Mouse (Mus musculus): ENCODE measurements around the gene 1500011B03Rik. TPM values are rescaled to one million over a fixed set of nuclear protein-coding genes. Genes with fewer than 3 reads are reported as not detected.
A peak's percentile ranks its signal among the peaks of the same experiment; 100 is the strongest.
"Not testable (repeated sequence)": the region's sequence is repeated elsewhere in the genome, so short reads cannot be mapped to it uniquely, and the experiment has no call there.

1500011B03Rik gene
- polyA plus RNA-seq (2015; fragmentation: Nextera tagmentation; extraction: Ambion mirVana): 270 and 271 TPM in 2 replicates

DNA sequence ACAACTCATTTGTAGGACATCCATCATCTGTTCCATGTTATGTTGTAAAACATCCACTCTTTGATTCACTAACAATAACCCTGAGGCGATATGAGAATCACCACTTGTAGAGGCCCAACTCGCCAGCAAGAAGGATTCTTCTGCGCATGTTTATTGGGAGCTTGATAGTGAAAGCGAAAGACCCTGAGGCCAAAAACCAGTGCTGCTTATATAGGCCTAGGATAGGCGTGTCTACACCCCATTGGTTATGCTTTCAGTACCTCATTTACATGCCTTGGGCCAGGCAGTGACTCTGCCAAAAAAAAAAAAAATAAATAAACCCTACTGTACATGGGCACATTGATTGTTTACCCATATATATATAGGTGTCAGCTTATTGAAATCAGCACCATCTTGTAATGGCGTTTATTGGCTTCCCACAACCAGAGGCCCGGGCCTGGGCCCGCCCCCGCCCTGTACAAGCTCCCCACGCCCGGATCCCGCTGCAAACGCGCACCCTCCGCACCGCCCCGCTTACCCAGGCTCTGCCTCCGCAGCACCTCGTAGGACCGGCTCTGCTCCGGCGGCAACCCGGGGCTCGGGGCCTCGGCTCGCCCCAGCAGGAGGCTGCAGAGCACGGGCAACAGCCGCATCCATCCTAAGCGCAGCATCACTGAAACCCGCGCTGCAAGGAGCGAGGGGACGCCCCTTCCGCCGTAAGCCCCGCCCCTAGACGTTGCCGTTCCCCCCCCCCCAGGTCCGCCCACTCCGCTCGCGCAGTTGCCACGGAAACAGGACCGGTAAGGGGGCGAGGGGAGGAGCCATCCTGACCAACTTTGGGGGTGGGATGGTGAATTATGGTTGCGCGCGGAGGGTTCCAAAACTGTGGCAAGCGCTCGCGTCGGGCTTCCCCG, at the start of gene 1500011B03Rik:
1500011B03Rik (minus strand) TSS at position 673 of the 893 bp plus-strand sequence.
- Histone ChIP-seq H3K36me3 (replicated peaks) (no peaks in the 10 kb centered on the region), H3K9ac (peak within 1 kb of the TSS; percentile 78), H3K27ac (peak within 1 kb of the TSS; percentile 81), H3K27me3 (replicated peaks) (no peaks in the 10 kb centered on the region), H3K4me1 (no peaks in the 10 kb centered on the region), H3K4me2 (peak within 1 kb of the TSS; percentile 48), H3K9me3 (no peaks in the 10 kb centered on the region), H3K4me3 (peak within 1 kb of the TSS; percentile 60)
- peak; percentile 90 for ATAC-seq (replicated peaks)
- WGBS: 7% methylated on average over 53 of the region's 53 CpGs

DNA sequence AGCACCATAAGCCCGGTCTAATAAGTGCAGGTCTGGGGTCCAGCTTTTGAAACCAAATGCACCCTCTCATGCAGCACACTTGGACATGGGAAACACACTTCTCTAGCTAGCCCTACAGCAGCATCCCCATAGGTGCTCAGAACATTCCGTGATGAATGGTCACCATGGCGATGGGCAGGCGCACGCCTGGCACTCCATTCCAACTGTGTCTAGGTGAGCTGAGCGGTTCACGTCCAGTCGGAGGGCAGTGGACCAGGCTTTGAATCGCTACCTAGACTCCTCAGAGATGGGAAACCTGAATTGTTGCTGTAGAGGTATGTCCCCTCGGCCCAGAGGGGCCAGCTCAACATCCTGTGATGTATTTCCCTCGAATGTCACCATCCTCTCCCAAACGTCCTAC, 42.0 kb upstream of the 1500011B03Rik start:
- WGBS: 82% methylated on average over 12 of the region's 12 CpGs
- H3K4me1 ChIP-seq: no peaks in the 10 kb centered on the region

DNA sequence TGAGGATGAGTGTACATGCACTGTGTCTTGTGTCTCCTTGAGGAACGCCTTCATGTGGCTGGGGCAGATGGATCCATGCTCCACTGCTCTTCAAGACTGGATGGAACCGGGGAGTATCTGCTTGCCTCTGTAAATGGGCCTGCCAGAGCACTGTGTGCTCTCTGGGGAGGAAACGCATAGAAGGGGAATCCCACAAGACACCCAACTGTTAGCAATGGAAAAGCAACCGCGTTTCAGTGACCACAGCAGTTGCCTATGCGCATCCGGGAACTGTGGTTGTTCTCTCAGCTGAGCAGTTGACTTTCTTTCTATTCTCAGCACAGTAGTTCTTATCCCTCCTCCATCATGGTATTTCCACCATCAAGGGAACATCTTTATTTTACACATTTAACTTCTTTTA, 41.5 kb upstream of the 1500011B03Rik start:
- no peaks in the 10 kb centered on the region for H3K27me3 ChIP-seq (replicated peaks)
- H3K4me2 ChIP-seq: no peak overlapping the region
- H3K36me3 ChIP-seq (replicated peaks): no peaks in the 10 kb centered on the region
- no peak overlapping the region for H3K27ac ChIP-seq
- H3K9me3 ChIP-seq: 0 out of 2 replicates have a peak, but pooled peaks cover 4% of the 10 kb centered on the region
- no peak overlapping the region for H3K4me3 ChIP-seq
- H3K4me1 ChIP-seq: no peaks in the 10 kb centered on the region
- H3K9ac ChIP-seq: no peak overlapping the region
- no peak for ATAC-seq (replicated peaks)
- WGBS: 75% methylated on average over 7 of the region's 7 CpGs

More for the DNA sequence above, 42.0 kb upstream of the 1500011B03Rik start:
- no peaks in the 10 kb centered on the region for H3K36me3 ChIP-seq (replicated peaks)
- 0 out of 2 replicates have a peak, but pooled peaks cover 4% of the 10 kb centered on the region for H3K9me3 ChIP-seq
- no peak for ATAC-seq (replicated peaks)
- no peak overlapping the region for H3K27ac ChIP-seq
- no peak overlapping the region for H3K9ac ChIP-seq
- no peaks in the 10 kb centered on the region for H3K27me3 ChIP-seq (replicated peaks)
- no peak overlapping the region for H3K4me2 ChIP-seq
- H3K4me3 ChIP-seq: no peak overlapping the region

DNA sequence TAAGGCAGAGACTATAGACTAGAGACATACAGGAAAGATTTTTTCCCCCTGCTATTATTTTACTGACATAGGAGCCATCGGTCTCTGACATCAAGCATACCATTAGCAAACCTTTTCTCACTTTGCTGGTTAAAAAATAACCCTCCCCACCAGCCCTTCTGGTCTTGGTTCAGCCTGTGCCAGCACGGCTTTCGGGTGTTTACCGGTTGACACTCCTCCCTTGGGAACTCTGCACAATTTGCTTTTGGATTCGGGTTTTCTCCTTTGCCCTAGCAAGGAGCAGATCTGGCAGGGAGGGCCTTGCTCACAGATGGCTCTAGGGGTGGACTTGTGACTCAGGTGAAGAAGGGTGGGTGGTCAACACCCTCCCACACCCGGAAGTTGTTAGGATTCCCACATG, 38.5 kb upstream of the 1500011B03Rik start:
- Histone ChIP-seq H3K9me3 (no peaks in the 10 kb centered on the region), H3K9ac (no peak overlapping the region), H3K4me3 (no peak overlapping the region), H3K27me3 (replicated peaks) (no peaks in the 10 kb centered on the region), H3K27ac (no peak overlapping the region), H3K4me1 (0 out of 2 replicates have a peak, but pooled peaks cover 7% of the 10 kb centered on the region), H3K36me3 (replicated peaks) (no peaks in the 10 kb centered on the region), H3K4me2 (no peak overlapping the region)
- no peak for ATAC-seq (replicated peaks)
- WGBS: 78% methylated on average over 6 of the region's 6 CpGs

DNA sequence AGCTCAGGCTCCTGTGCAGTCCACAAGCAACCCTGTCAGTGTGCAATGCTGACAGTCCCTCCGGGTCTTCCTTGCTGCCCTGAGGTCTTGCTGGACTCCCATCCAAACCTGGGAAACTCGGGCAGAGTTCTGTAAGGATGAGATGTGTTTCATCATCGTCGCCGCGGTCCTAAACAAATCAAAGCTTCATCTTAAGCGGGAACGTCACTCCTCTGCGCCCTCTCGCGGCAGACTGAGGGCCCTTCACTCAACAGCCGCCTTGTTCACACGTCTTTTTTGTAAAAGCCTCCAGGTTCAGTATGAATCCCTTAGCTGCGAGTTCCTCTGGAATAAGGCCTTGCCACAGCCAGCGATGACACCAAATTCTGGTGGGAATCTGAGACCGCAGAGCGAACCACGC, 36.0 kb upstream of the 1500011B03Rik start:
- Histone ChIP-seq H3K4me1 (0 out of 2 replicates have a peak, but pooled peaks cover 7% of the 10 kb centered on the region), H3K9me3 (no peaks in the 10 kb centered on the region), H3K4me2 (peak overlapping the region; percentile 47), H3K4me3 (peak overlapping the region; percentile 19), H3K27ac (peak overlapping the region; percentile 42; the same call in 1 of the 2 replicates), H3K36me3 (replicated peaks) (no peaks in the 10 kb centered on the region), H3K27me3 (replicated peaks) (no peaks in the 10 kb centered on the region), H3K9ac (no peak overlapping the region)
- peak; percentile 52; the same call in 1 of the 2 replicates for ATAC-seq (replicated peaks)
- 5% methylated on average over 18 of the region's 18 CpGs for WGBS

DNA sequence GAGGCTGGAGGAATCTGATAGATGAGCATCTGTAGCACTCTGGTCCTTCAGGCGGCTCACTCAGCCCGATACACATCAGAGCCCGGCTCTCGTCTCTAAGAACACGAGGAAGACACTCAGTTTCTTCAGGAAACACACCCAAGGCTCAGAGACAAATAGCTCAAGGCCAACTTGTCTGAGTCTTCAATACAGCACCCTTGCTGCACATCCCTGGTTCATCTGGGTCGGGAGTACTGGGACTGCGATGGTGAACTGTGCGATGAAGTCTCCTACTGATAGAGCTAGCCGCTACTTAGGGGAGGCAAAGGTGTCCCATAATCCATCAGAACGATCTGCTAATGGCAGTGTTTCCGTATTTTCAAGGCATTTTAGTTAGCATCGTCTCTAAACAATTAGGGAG, 35.3 kb upstream of the 1500011B03Rik start, which contains the start of gene Gm9936:
Gm9936 (minus strand) TSS at position 101 of the 400 bp plus-strand sequence.
- no peaks in the 10 kb centered on the region for H3K27me3 ChIP-seq (replicated peaks)
- peak within 1 kb of the TSS; percentile 47 for H3K4me2 ChIP-seq
- 0 out of 2 replicates have a peak, but pooled peaks cover 7% of the 10 kb centered on the region for H3K4me1 ChIP-seq
- H3K9me3 ChIP-seq: no peaks in the 10 kb centered on the region
- 85% methylated on average over 12 of the region's 12 CpGs for WGBS
- no peak within 1 kb of the TSS for H3K9ac ChIP-seq
- H3K27ac ChIP-seq: peak within 1 kb of the TSS; percentile 42; the same call in 1 of the 2 replicates
- peak within 1 kb of the TSS; percentile 19 for H3K4me3 ChIP-seq
- no peak for ATAC-seq (replicated peaks)
- H3K36me3 ChIP-seq (replicated peaks): no peaks in the 10 kb centered on the region

DNA sequence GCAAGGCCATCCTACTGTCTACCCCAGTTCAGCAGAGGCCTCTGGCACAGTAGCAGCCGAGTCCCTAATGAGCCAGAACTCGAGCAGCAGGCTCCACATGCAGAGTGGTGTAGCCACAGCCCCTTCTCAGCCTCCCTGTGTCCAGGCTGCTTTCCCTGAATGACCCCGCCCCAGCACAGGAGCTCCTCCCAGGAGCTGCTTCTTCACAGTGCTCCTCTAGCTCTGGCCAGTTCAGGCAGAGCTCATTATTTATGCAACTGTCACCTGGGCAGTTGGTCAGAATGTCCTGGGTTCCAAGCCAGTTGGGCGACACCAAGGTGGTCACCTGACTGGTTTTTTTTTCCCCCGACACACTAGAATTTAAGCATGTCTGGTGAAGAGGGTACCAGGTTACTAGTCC, 30.1 kb upstream of the 1500011B03Rik start, which contains the start of gene 4930519G04Rik:
4930519G04Rik (plus strand) TSS at position 301 of the 400 bp plus-strand sequence.
- WGBS: 80% methylated on average over 3 of the region's 5 CpGs
- not testable (repeated sequence) for ATAC-seq (replicated peaks); H3K36me3 ChIP-seq (replicated peaks); H3K4me2 ChIP-seq; H3K4me3 ChIP-seq; H3K27ac ChIP-seq; H3K9ac ChIP-seq; H3K9me3 ChIP-seq; H3K4me1 ChIP-seq; H3K27me3 ChIP-seq (replicated peaks)

DNA sequence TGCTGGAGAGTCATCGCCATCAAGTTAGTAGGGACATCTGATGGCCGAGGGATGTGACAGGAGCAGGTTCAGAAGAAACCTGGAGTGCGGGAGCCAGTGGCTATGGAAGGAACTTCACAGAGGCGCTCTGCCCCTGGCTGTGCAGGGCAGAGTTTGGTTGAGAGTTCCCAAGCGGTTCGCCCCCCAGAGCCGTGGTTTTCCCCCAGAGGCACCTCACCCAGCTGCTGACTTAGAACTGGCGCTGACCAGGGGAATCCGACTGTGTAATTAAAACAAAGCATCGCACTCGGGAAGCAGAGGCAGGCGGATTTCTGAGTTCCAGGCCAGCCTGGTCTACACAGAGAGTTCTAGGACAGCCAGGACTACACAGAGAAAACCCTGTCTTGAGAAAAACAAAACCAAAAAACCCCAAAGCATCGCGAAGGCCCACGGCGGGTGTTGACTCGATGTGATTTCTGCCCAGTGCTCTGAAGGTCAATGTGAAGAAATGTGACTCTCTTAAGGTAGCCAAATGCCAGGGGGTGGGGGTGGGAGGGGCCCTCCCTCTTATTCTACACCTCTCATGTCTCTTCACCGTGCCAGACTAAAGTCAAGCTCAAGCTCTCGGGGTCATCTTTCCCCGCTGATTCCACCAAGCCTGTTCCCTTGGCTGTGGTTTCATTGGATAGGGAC, 28.4 kb upstream of the 1500011B03Rik start:
- H3K27me3 ChIP-seq (replicated peaks): no peaks in the 10 kb centered on the region
- 86% methylated on average over 20 of the region's 20 CpGs for WGBS
- H3K4me3 ChIP-seq: no peak overlapping the region
- no peaks in the 10 kb centered on the region for H3K9me3 ChIP-seq
- no peak overlapping the region for H3K27ac ChIP-seq
- H3K4me2 ChIP-seq: no peak overlapping the region
- no peak for ATAC-seq (replicated peaks)
- H3K4me1 ChIP-seq: no peaks in the 10 kb centered on the region
- H3K36me3 ChIP-seq (replicated peaks): no peaks in the 10 kb centered on the region
- H3K9ac ChIP-seq: no peak overlapping the region

DNA sequence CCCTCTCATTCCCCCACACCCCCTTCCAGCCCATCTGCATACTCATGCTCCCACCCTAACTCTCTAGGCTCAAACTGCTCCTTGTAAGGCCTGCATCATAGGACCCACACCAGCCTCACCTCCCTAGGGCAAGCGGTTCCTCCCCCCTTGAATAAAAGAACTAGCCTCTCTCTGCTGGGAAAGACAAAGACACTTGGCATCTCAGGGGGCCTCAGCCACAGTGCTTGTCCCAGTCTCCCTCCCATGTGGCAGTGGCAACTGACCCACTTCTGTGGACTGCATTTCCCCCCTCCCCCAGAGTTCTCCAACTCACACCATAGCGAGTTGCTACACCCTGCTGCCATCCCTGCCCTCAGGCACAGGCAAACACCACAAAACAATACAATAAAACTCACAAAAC, 21.1 kb upstream of the 1500011B03Rik start:
- 65% methylated on average over 2 of the region's 2 CpGs for WGBS
- ATAC-seq (replicated peaks); H3K9me3 ChIP-seq; H3K9ac ChIP-seq; H3K36me3 ChIP-seq (replicated peaks); H3K4me3 ChIP-seq; H3K27me3 ChIP-seq (replicated peaks); H3K4me2 ChIP-seq; H3K27ac ChIP-seq; H3K4me1 ChIP-seq: not testable (repeated sequence)

DNA sequence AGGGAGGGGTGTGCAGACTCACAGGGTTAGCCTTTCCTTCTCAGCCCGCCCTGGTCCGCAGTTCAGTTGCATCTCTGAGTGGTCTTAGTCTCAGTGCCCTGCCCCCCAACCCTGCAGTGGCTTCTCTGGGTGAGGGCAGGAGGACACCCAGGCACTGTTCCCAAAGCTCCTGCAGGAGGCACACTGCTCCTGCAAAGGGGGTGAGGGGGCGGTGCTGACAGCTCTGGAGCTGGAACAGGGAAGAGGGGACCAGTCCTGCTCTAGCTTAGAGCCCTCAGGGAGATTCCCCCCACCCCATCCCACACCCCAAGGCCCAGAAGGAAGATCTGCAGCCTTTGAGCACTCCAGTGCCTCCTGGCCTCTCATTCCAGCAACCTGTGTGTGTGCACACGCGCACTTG, 19.4 kb upstream of the 1500011B03Rik start:
- no peaks in the 10 kb centered on the region for H3K36me3 ChIP-seq (replicated peaks)
- ATAC-seq (replicated peaks): no peak

DNA sequence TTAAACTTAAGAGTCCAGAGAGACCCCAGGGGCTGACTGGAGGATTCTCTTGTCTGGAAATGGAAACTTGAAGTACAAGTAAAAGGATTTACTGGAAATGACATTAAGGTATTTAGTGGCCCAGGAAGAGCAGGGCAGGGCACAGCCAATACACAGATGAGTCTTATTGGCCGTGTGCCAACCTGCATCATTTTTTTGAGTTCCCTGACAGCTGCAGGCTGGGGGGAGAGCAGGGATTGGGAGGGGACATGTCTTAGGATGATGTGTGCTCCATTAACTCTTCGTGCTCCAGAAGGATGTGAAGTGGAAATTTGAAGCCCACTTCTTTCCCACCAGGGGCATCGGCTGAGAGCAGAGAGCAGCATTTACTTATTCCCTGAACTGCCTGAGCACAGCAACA, 18.9 kb upstream of the 1500011B03Rik start:
- not testable (repeated sequence) for ATAC-seq (replicated peaks); H3K9me3 ChIP-seq; H3K9ac ChIP-seq; H3K27me3 ChIP-seq (replicated peaks); H3K4me1 ChIP-seq; H3K4me3 ChIP-seq; H3K36me3 ChIP-seq (replicated peaks); H3K4me2 ChIP-seq; H3K27ac ChIP-seq
- 47% methylated on average over 3 of the region's 3 CpGs for WGBS

More for the DNA sequence above, 19.4 kb upstream of the 1500011B03Rik start:
- H3K4me3 ChIP-seq: no peak overlapping the region
- H3K4me2 ChIP-seq: no peak overlapping the region
- 66% methylated on average over 5 of the region's 5 CpGs for WGBS
- no peak overlapping the region for H3K9ac ChIP-seq
- H3K4me1 ChIP-seq: peaks cover 7% of the 10 kb centered on the region
- H3K27ac ChIP-seq: no peak overlapping the region
- H3K27me3 ChIP-seq (replicated peaks): no peaks in the 10 kb centered on the region
- H3K9me3 ChIP-seq: no peaks in the 10 kb centered on the region

DNA sequence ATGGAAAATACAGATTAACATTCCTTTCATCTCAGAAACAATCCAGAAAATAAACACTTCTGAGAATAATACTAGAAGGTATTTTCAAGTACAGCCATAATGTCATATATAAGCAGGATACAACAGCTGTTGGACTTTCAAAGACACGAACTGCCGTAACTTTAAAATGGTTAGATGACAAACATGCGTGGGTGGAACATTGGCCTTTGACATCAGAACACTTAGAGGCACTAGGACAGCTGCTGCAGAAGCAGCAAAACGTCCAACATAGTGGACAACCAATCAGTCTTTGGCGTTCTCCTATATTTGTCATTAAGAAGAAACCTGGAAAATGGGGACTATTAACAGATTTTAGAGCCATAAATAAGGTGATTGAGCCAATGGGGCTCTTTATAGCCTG, 17.2 kb upstream of the 1500011B03Rik start:
- not testable (repeated sequence) for H3K4me2 ChIP-seq; ATAC-seq (replicated peaks); H3K36me3 ChIP-seq (replicated peaks); H3K9me3 ChIP-seq; H3K4me3 ChIP-seq; H3K9ac ChIP-seq; H3K27ac ChIP-seq; H3K4me1 ChIP-seq; H3K27me3 ChIP-seq (replicated peaks)
- 77% methylated on average over 5 of the region's 5 CpGs for WGBS

Data from midbrain, embryonic 15.5 days (tissue).